Mouse (Mus musculus) liver, postnatal 0 days (tissue): ENCODE measurements at regions not wholly inside any gene's neighbourhood (a gene's known extent, or its start where the extent isn't known, plus 50 kb on each side); places are given as distances from the start of the nearest gene placed in this dataset.

Experiments
- ATAC-seq: fragments of 200-750 bp; cut with Nextera tagmentation; 2 replicates; pipeline ENCODE4 v1.8.0; 2017; ENCODE audit warnings: mild to moderate bottlenecking, moderate library complexity
- DNase-seq: peaks from one replicate; pipeline ENCODE4 v3.0.0-alpha.2; 2016
- H3K27ac ChIP-seq: fragments of 300-500 bp; sonication (generic); 2 replicates; pipeline ENCODE4 v1.5.1; 2014; ENCODE audit warnings: antibody characterized with exemption, moderate library complexity, mild to moderate bottlenecking, low read depth
- H3K27me3 ChIP-seq: fragments of 300-500 bp; sonication (generic); 2 replicates; pipeline ENCODE4 v1.6.1; 2014; ENCODE audit warnings: low read length, control low read depth, mixed read lengths; ENCODE audit not compliant: insufficient read depth
- H3K36me3 ChIP-seq: fragments of 300-500 bp; sonication (generic); replicated peaks from 2 replicates; pipeline ENCODE4 v1.6.1; 2014; ENCODE audit warnings: mild to moderate bottlenecking, control low read depth, low read length, moderate library complexity, mixed read lengths; ENCODE audit not compliant: insufficient read depth
- H3K4me1 ChIP-seq: fragments of 300-500 bp; sonication (generic); 2 replicates; pipeline ENCODE4 v1.6.1; 2014; ENCODE audit warnings: antibody characterized with exemption, mild to moderate bottlenecking, control low read depth; ENCODE audit not compliant: insufficient read depth
- H3K4me2 ChIP-seq: fragments of 300-500 bp; sonication (generic); 2 replicates; pipeline ENCODE4 v1.6.1; 2014; ENCODE audit warnings: low read depth, mild to moderate bottlenecking, low read length, moderate library complexity, mixed read lengths
- H3K4me3 ChIP-seq: fragments of 300-500 bp; sonication (generic); 2 replicates; pipeline ENCODE4 v1.5.1; 2014; ENCODE audit warnings: low read depth, low read length
- H3K9ac ChIP-seq: fragments of 300-500 bp; sonication (generic); replicated peaks from 2 replicates; pipeline ENCODE4 v1.6.1; 2014; ENCODE audit warnings: mild to moderate bottlenecking, moderate library complexity
- H3K9me3 ChIP-seq: fragments of 300-500 bp; sonication (generic); 2 replicates; pipeline ENCODE4 v1.6.1; 2016; ENCODE audit warnings: mild to moderate bottlenecking, control low read depth, low read length, mixed read lengths
- CTCF ChIP-seq: sonication (generic); IDR thresholded peaks from 2 replicates; pipeline ENCODE4 v1.5.1; 2016; ENCODE audit warnings: antibody characterized with exemption, low read depth
- EP300 ChIP-seq: IDR thresholded peaks from 2 replicates; pipeline ENCODE4 v1.6.1; 2016; ENCODE audit warnings: antibody characterized with exemption, low read depth, mild to moderate bottlenecking
- WGBS: fragments of 180-500 bp; shearing (Covaris S2); extraction: QIAGEN DNeasy Blood & Tissue Kit; methylation state at CpG from one replicate; pipeline ENCODE4 v1.1.7; 2014; ENCODE audit not compliant: insufficient replicate concordance; 5-methylcytosine and 5-hydroxymethylcytosine counted together

- no peak for TF ChIP-seq CTCF
- TF ChIP-seq EP300, result no peak
- Histone ChIP-seq H3K4me2 (no peak overlapping the region), H3K36me3 (no peaks in the 10 kb centered on the region), H3K27ac (no peak overlapping the region), H3K9ac (no peak overlapping the region), H3K4me1 (no peaks in the 10 kb centered on the region), H3K27me3 (no peaks in the 10 kb centered on the region), H3K9me3 (no peaks in the 10 kb centered on the region), H3K4me3 (no peak overlapping the region)
- DNase-seq (no peak), ATAC-seq (no peak)
- WGBS, result 69% methylated on average over 4 of the region's 4 CpGs
These were observed 86.1 kb downstream of the Abhd5 start for GRCm38 (mm10) chr9:122437464-122437863.

- Histone ChIP-seq H3K27me3 (no peaks in the 10 kb centered on the region), H3K27ac (no peak overlapping the region), H3K9me3 (no peaks in the 10 kb centered on the region), H3K36me3 (no peaks in the 10 kb centered on the region), H3K4me3 (no peak overlapping the region), H3K4me2 (no peak overlapping the region), H3K4me1 (no peaks in the 10 kb centered on the region), H3K9ac (no peak overlapping the region)
- WGBS, result 62% methylated on average over 5 of the region's 5 CpGs
- ATAC-seq (no peak), DNase-seq (no peak)
- no peak for TF ChIP-seq EP300
- peak; percentile 30 for TF ChIP-seq CTCF
These were observed 95.1 kb downstream of the Abhd5 start for GRCm38 (mm10) chr9:122446387-122447105.

- Histone ChIP-seq H3K4me1 (no peaks in the 10 kb centered on the region), H3K27ac (no peak overlapping the region), H3K27me3 (no peaks in the 10 kb centered on the region), H3K9ac (no peak overlapping the region), H3K36me3 (no peaks in the 10 kb centered on the region), H3K4me3 (no peak overlapping the region), H3K9me3 (no peaks in the 10 kb centered on the region), H3K4me2 (no peak overlapping the region)
- ATAC-seq, result no peak
- TF ChIP-seq CTCF (no peak), EP300 (no peak)
- WGBS, result 76% methylated on average over 7 of the region's 7 CpGs
- no peak for DNase-seq
These were observed 96.2 kb downstream of the Abhd5 start for GRCm38 (mm10) chr9:122447568-122447967.

GRCm38 (mm10) chr9:122448342-122448741 lies 96.9 kb downstream of the Abhd5 start:
- no peaks in the 10 kb centered on the region for H3K27me3 ChIP-seq
- WGBS, result 74% methylated on average over 4 of the region's 4 CpGs
- DNase-seq (no peak), ATAC-seq (no peak)
- no peaks in the 10 kb centered on the region for H3K36me3 ChIP-seq
- no peak overlapping the region for H3K4me2 ChIP-seq
- no peak overlapping the region for H3K9ac ChIP-seq
- no peak overlapping the region for H3K27ac ChIP-seq
- H3K4me3 ChIP-seq, result no peak overlapping the region
- H3K9me3 ChIP-seq, result no peaks in the 10 kb centered on the region
- H3K4me1 ChIP-seq, result no peaks in the 10 kb centered on the region
- TF ChIP-seq CTCF (no peak), EP300 (no peak)

GRCm38 (mm10) chr9:122450524-122450923 lies 99.1 kb downstream of the Abhd5 start:
- H3K9ac ChIP-seq, result no peak overlapping the region
- no peaks in the 10 kb centered on the region for H3K36me3 ChIP-seq
- no peak for TF ChIP-seq CTCF
- TF ChIP-seq EP300, result no peak
- ATAC-seq, result no peak
- 73% methylated on average over 5 of the region's 5 CpGs for WGBS
- no peak overlapping the region for H3K4me3 ChIP-seq
- H3K4me1 ChIP-seq, result no peaks in the 10 kb centered on the region
- no peaks in the 10 kb centered on the region for H3K9me3 ChIP-seq
- H3K27ac ChIP-seq, result no peak overlapping the region
- no peak for DNase-seq
- no peaks in the 10 kb centered on the region for H3K27me3 ChIP-seq
- no peak overlapping the region for H3K4me2 ChIP-seq

GRCm38 (mm10) chr9:122455301-122455700 lies 103.9 kb downstream of the Abhd5 start:
- no peaks in the 10 kb centered on the region for H3K27me3 ChIP-seq

GRCm38 (mm10) chr9:122455779-122456178 lies 104.4 kb downstream of the Abhd5 start:
- ATAC-seq, result no peak
- H3K4me1 ChIP-seq, result no peaks in the 10 kb centered on the region

More at GRCm38 (mm10) chr9:122455301-122455700, 103.9 kb downstream of the Abhd5 start:
- no peaks in the 10 kb centered on the region for H3K9me3 ChIP-seq
- no peak overlapping the region for H3K4me3 ChIP-seq
- no peak for DNase-seq
- 72% methylated on average over 8 of the region's 8 CpGs for WGBS
- no peak overlapping the region for H3K9ac ChIP-seq
- no peaks in the 10 kb centered on the region for H3K4me1 ChIP-seq
- H3K4me2 ChIP-seq, result no peak overlapping the region
- no peaks in the 10 kb centered on the region for H3K36me3 ChIP-seq
- ATAC-seq, result no peak
- H3K27ac ChIP-seq, result no peak overlapping the region
- TF ChIP-seq EP300, result no peak
- no peak for TF ChIP-seq CTCF

More at GRCm38 (mm10) chr9:122455779-122456178, 104.4 kb downstream of the Abhd5 start:
- Histone ChIP-seq H3K27ac (no peak overlapping the region), H3K4me3 (no peak overlapping the region), H3K36me3 (no peaks in the 10 kb centered on the region), H3K4me2 (no peak overlapping the region), H3K9ac (no peak overlapping the region), H3K27me3 (no peaks in the 10 kb centered on the region), H3K9me3 (no peaks in the 10 kb centered on the region)
- WGBS, result 64% methylated on average over 6 of the region's 6 CpGs
- no peak for DNase-seq
- TF ChIP-seq CTCF (no peak), EP300 (no peak)
